Mouse (Mus musculus): ENCODE measurements around the gene Tma16. TPM values are rescaled to one million over a fixed set of nuclear protein-coding genes. Genes with fewer than 3 reads are reported as not detected.

Gene Tma16
- polyA plus RNA-seq, 2 experiments: 4.4 to 5.5 TPM

- H3K4me1 ChIP-seq (replicated peaks; ENCODE audit: control insufficient read depth in 2 of 2, insufficient read depth in 2 of 2, low read length in 1 of 2): no peaks in the 10 kb centered on the region
- H3K27me3 ChIP-seq (ENCODE audit: control insufficient read depth, insufficient read depth, low read length): no peaks in the 10 kb centered on the region
- no peak overlapping the region for H3K4me3 ChIP-seq (ENCODE audit: insufficient read depth in 1 of 2, low read depth in 2 of 2, low read length in 2 of 2)
- no peak overlapping the region for H3K27ac ChIP-seq
- peaks cover 9% of the 10 kb centered on the region for H3K36me3 ChIP-seq (replicated peaks; ENCODE audit: control insufficient read depth, insufficient read depth, low read depth)
- 86% methylated on average over 3 of the region's 3 CpGs for WGBS (ENCODE audit: insufficient replicate concordance)
- H3K4me2 ChIP-seq (ENCODE audit: low read depth): no peak overlapping the region
- no peak overlapping the region for H3K9ac ChIP-seq (replicated peaks)
- no peak for TF ChIP-seq CTCF (IDR thresholded peaks at IDR 0.05; ENCODE audit: low read depth)
- no peaks in the 10 kb centered on the region for H3K9me3 ChIP-seq (ENCODE audit: control insufficient read depth, low read length)
- no peak for ATAC-seq (ENCODE audit: insufficient read depth)
- no peak for DNase-seq (ENCODE audit: low read depth in 3 of 3, low spot score in 3 of 3)
Observed at GRCm38 (mm10) chr8:66476880-66477279, 9.4 kb downstream of the Tma16 start.

- 42% methylated on average over 3 of the region's 3 CpGs for WGBS (ENCODE audit: insufficient replicate concordance)
- no peaks in the 10 kb centered on the region for H3K9me3 ChIP-seq (ENCODE audit: control insufficient read depth, low read length)
- H3K4me1 ChIP-seq (replicated peaks; ENCODE audit: control insufficient read depth in 2 of 2, insufficient read depth in 2 of 2, low read length in 1 of 2): no peaks in the 10 kb centered on the region
Observed at GRCm38 (mm10) chr8:66469821-66470220, 16.5 kb downstream of the Tma16 start.

GRCm38 (mm10) chr8:66457057-66457456, 29.3 kb downstream of the Tma16 start:
- Histone ChIP-seq H3K27ac (no peak overlapping the region), H3K36me3 (replicated peaks; ENCODE audit: control insufficient read depth, insufficient read depth, low read depth) (no peaks in the 10 kb centered on the region), H3K9me3 (ENCODE audit: control insufficient read depth, low read length) (no peaks in the 10 kb centered on the region), H3K4me3 (ENCODE audit: insufficient read depth in 1 of 2, low read depth in 2 of 2, low read length in 2 of 2) (no peak overlapping the region), H3K27me3 (ENCODE audit: control insufficient read depth, insufficient read depth, low read length) (no peaks in the 10 kb centered on the region), H3K4me1 (replicated peaks; ENCODE audit: control insufficient read depth in 2 of 2, insufficient read depth in 2 of 2, low read length in 1 of 2) (no peaks in the 10 kb centered on the region), H3K9ac (replicated peaks) (no peak overlapping the region), H3K4me2 (ENCODE audit: low read depth) (no peak overlapping the region)
- DNase-seq (ENCODE audit: low read depth in 3 of 3, low spot score in 3 of 3) (no peak), ATAC-seq (ENCODE audit: insufficient read depth) (no peak)
- 0 out of 2 replicates have a peak, but pooled peaks have one; percentile 10 for TF ChIP-seq CTCF (IDR thresholded peaks at IDR 0.05; ENCODE audit: low read depth)
- no peak for TF ChIP-seq EP300 (IDR thresholded peaks at IDR 0.05; ENCODE audit: low read depth)

More at GRCm38 (mm10) chr8:66469821-66470220, 16.5 kb downstream of the Tma16 start:
- no peak overlapping the region for H3K27ac ChIP-seq
- no peak for TF ChIP-seq EP300 (IDR thresholded peaks at IDR 0.05; ENCODE audit: low read depth)
- TF ChIP-seq CTCF (IDR thresholded peaks at IDR 0.05; ENCODE audit: low read depth): no peak
- no peaks in the 10 kb centered on the region for H3K36me3 ChIP-seq (replicated peaks; ENCODE audit: control insufficient read depth, insufficient read depth, low read depth)
- H3K4me3 ChIP-seq (ENCODE audit: insufficient read depth in 1 of 2, low read depth in 2 of 2, low read length in 2 of 2): no peak overlapping the region
- H3K27me3 ChIP-seq (ENCODE audit: control insufficient read depth, insufficient read depth, low read length): no peaks in the 10 kb centered on the region
- H3K4me2 ChIP-seq (ENCODE audit: low read depth): no peak overlapping the region
- ATAC-seq (ENCODE audit: insufficient read depth) (no peak), DNase-seq (ENCODE audit: low read depth in 3 of 3, low spot score in 3 of 3) (no peak)
- H3K9ac ChIP-seq (replicated peaks): no peak overlapping the region

GRCm38 (mm10) chr8:66450691-66451090, 35.6 kb downstream of the Tma16 start:
- whole genome bisulfite sequencing (ENCODE audit: insufficient replicate concordance): 12% methylated on average over 5 of the region's 5 CpGs
- Histone ChIP-seq H3K36me3 (replicated peaks; ENCODE audit: control insufficient read depth, insufficient read depth, low read depth) (no peaks in the 10 kb centered on the region), H3K4me2 (ENCODE audit: low read depth) (no peak overlapping the region), H3K9ac (replicated peaks) (no peak overlapping the region), H3K9me3 (ENCODE audit: control insufficient read depth, low read length) (no peaks in the 10 kb centered on the region), H3K27ac (no peak overlapping the region), H3K4me1 (replicated peaks; ENCODE audit: control insufficient read depth in 2 of 2, insufficient read depth in 2 of 2, low read length in 1 of 2) (no peaks in the 10 kb centered on the region), H3K27me3 (ENCODE audit: control insufficient read depth, insufficient read depth, low read length) (no peaks in the 10 kb centered on the region), H3K4me3 (ENCODE audit: insufficient read depth in 1 of 2, low read depth in 2 of 2, low read length in 2 of 2) (no peak overlapping the region)
- no peak for ATAC-seq (ENCODE audit: insufficient read depth)
- no peak for DNase-seq (ENCODE audit: low read depth in 3 of 3, low spot score in 3 of 3)
- TF ChIP-seq EP300 (IDR thresholded peaks at IDR 0.05; ENCODE audit: low read depth) (no peak), CTCF (IDR thresholded peaks at IDR 0.05; ENCODE audit: low read depth) (peak; percentile 35; the same call in 1 of the 2 replicates)

- Histone ChIP-seq H3K27me3 (ENCODE audit: control insufficient read depth, insufficient read depth, low read length) (no peaks in the 10 kb centered on the region), H3K4me1 (replicated peaks; ENCODE audit: control insufficient read depth in 2 of 2, insufficient read depth in 2 of 2, low read length in 1 of 2) (0 out of 4 replicates have a peak, but pooled peaks cover 0 to 1% of the 10 kb centered on the region in 2 experiments), H3K9ac (replicated peaks) (no peak overlapping the region), H3K9me3 (ENCODE audit: control insufficient read depth, low read length) (no peaks in the 10 kb centered on the region), H3K36me3 (replicated peaks; ENCODE audit: control insufficient read depth, insufficient read depth, low read depth) (no peaks in the 10 kb centered on the region), H3K27ac (no peak overlapping the region), H3K4me3 (ENCODE audit: insufficient read depth in 1 of 2, low read depth in 2 of 2, low read length in 2 of 2) (no peak overlapping the region), H3K4me2 (ENCODE audit: low read depth) (no peak overlapping the region)
- DNase-seq (ENCODE audit: low read depth in 3 of 3, low spot score in 3 of 3) (no peak), ATAC-seq (ENCODE audit: insufficient read depth) (no peak)
- WGBS (ENCODE audit: insufficient replicate concordance): 44% methylated on average over 3 of the region's 3 CpGs
- TF ChIP-seq CTCF (IDR thresholded peaks at IDR 0.05; ENCODE audit: low read depth): no peak
- TF ChIP-seq EP300 (IDR thresholded peaks at IDR 0.05; ENCODE audit: low read depth): no peak
Observed at GRCm38 (mm10) chr8:66445351-66445750, 41.0 kb downstream of the Tma16 start.

Data from liver, embryonic 14.5 days (tissue).